Mouse (Mus musculus) G1E (cell line): Measurements from ENCODE around the gene Arsa. TPM values are rescaled to one million over a fixed set of nuclear protein-coding genes. Genes with fewer than 3 reads are reported as not detected.

Experiments used
- ATAC-seq: 2 replicates; pipeline ENCODE4 v1.8.0; 2016; ENCODE audit warnings: mild to moderate bottlenecking; ENCODE audit not compliant: insufficient number of reproducible peaks, poor library complexity, low FRiP score, severe bottlenecking; ENCODE audit errors: extremely low read depth
- DNase-seq: peaks from one replicate; pipeline ENCODE4 v3.0.0; 2012; ENCODE audit warnings: low spot score
- H3K27me3 ChIP-seq: 2 replicates; pipeline ENCODE4 v1.6.1; 2012; ENCODE audit warnings: mild to moderate bottlenecking, low read length, inconsistent platforms; ENCODE audit not compliant: insufficient read depth
- H3K36me3 ChIP-seq: replicated peaks from 2 replicates; pipeline ENCODE3; 2012; ENCODE audit warnings: mild to moderate bottlenecking, inconsistent platforms
- H3K4me1 ChIP-seq: 2 replicates; pipeline ENCODE4 v1.6.1; 2012; ENCODE audit warnings: low read depth, low read length, inconsistent platforms, mixed read lengths; ENCODE audit not compliant: insufficient read depth
- H3K4me3 ChIP-seq: 2 replicates; pipeline ENCODE4 v1.5.1; 2012; ENCODE audit warnings: low read depth, mild to moderate bottlenecking, inconsistent platforms, low read length, moderate library complexity, mixed read lengths
- H3K9me3 ChIP-seq: replicated peaks from 2 replicates; pipeline ENCODE4 v1.6.1; 2012; ENCODE audit warnings: inconsistent platforms
- CTCF ChIP-seq: IDR thresholded peaks from 2 replicates; pipeline ENCODE4 v1.5.1; 2012; ENCODE audit warnings: low read depth, low read length, inconsistent platforms, mixed read lengths
- GATA1 ChIP-seq: IDR thresholded peaks from 2 replicates; pipeline ENCODE4 v1.6.1; 2012; ENCODE audit warnings: borderline replicate concordance, low read length, inconsistent platforms, mixed read lengths
- GATA2 ChIP-seq: IDR thresholded peaks from 2 replicates; pipeline ENCODE4 v1.6.1; 2012; ENCODE audit warnings: low read depth, low read length, inconsistent platforms, borderline replicate concordance
- POLR2AphosphoS5 ChIP-seq: IDR thresholded peaks from 2 replicates; pipeline ENCODE4 v1.6.1; 2012; ENCODE audit warnings: low read depth, low read length, inconsistent platforms; ENCODE audit not compliant: insufficient replicate concordance
- TAL1 ChIP-seq: conservative IDR thresholded peaks from 2 replicates; pipeline ENCODE4 v1.6.1; 2012; ENCODE audit warnings: low read depth, low read length, inconsistent platforms, mixed read lengths
- polyA plus RNA-seq: library from polyadenylated mRNA; stranded (reverse); fragments of >175 nt; gene quantifications from 2 replicates; pipeline ENCODE4 v1.2.3, GENCODE M21; 2012
- total RNA-seq, 2 experiments: library from RNA; stranded (forward) in 1 of 2; stranded (reverse) in 1 of 2; fragments of 200-1000 nt in 1 of 2; fragments of >200 nt in 1 of 2; fragmentation: Nextera tagmentation in 1 of 2; gene quantifications; 2 replicates each; pipeline ENCODE4 v1.2.3; 2014 to 2017

Gene Arsa
- total and polyA plus RNA-seq, 3 experiments = 12.8 to 37.5 (median 21.1) TPM

GRCm38 (mm10) chr15:89463334-89464235, 13.6 kb downstream of the Arsa start:
- no peaks in the 10 kb centered on the region for H3K4me1 ChIP-seq
- DNase-seq = no peak
- no peaks in the 10 kb centered on the region for H3K36me3 ChIP-seq
- TF ChIP-seq GATA2 = no peak
- no peak for TF ChIP-seq TAL1
- TF ChIP-seq CTCF = no peak
- no peak for TF ChIP-seq POLR2AphosphoS5
- TF ChIP-seq GATA1 = no peak
- peaks cover 10% of the 10 kb centered on the region; the same call in 1 of the 2 replicates for H3K27me3 ChIP-seq
- H3K9me3 ChIP-seq = no peaks in the 10 kb centered on the region
- no peak for ATAC-seq
- H3K4me3 ChIP-seq = no peak overlapping the region

DNA sequence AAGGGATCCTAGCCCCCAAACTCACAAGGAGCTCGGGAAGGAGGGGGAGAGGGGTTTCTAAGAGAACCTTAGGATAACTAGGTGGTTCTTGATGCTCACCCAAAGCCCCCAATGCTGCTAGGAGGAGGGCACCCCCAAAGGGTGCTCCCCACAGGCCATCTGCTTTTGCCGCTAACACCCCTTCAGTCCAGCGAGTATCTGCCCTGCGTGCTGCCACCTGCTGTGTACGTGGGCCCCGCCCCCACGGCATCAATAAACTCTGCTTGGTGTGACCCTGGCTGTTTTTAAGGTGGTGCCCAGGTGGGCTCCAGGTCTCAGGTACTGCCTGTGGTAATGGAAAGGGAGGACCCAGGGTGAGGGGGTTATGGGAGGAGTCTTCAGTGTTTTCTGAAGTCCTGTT, 15.0 kb downstream of the Arsa start:
- H3K9me3 ChIP-seq = no peaks in the 10 kb centered on the region
- H3K4me1 ChIP-seq = no peaks in the 10 kb centered on the region
- DNase-seq = no peak
- no peaks in the 10 kb centered on the region for H3K36me3 ChIP-seq
- no peak for TF ChIP-seq GATA2
- no peak for TF ChIP-seq CTCF
- TF ChIP-seq POLR2AphosphoS5 = no peak
- no peak for TF ChIP-seq TAL1
- TF ChIP-seq GATA1 = no peak
- no peak overlapping the region for H3K4me3 ChIP-seq
- peaks cover 13% of the 10 kb centered on the region; the same call in 1 of the 2 replicates for H3K27me3 ChIP-seq
- no peak for ATAC-seq

GRCm38 (mm10) chr15:89461321-89461720, 15.9 kb downstream of the Arsa start:
- Histone ChIP-seq H3K4me3 (no peak overlapping the region), H3K4me1 (no peaks in the 10 kb centered on the region), H3K36me3 (no peaks in the 10 kb centered on the region), H3K9me3 (no peaks in the 10 kb centered on the region), H3K27me3 (peaks cover 13% of the 10 kb centered on the region; the same call in 1 of the 2 replicates)
- no peak for TF ChIP-seq GATA1
- no peak for TF ChIP-seq TAL1
- TF ChIP-seq GATA2 = no peak
- no peak for TF ChIP-seq CTCF
- TF ChIP-seq POLR2AphosphoS5 = no peak
- DNase-seq (no peak), ATAC-seq (no peak)

DNA sequence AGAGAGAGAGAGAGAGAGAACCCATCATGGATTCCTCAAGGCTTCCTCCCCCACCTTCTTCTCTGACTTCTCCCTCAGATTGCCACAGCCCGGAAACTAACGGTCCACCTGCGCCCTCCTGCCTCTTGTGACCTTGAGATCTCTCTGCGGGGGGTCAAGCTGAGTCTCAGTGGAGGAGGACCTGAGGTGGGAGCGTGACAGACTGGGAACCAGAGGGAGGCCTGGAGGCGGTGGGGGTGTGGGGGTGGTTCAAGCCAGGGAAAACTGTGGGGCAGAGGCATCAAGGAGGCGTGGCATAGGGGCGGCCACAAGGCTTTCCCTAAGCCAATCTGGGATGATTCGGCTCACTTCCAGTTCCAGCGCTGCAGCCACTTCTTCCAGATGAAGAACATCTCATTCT, 16.9 kb downstream of the Arsa start:
- H3K4me3 ChIP-seq = no peak overlapping the region
- H3K4me1 ChIP-seq = no peaks in the 10 kb centered on the region
- TF ChIP-seq POLR2AphosphoS5 (no peak), TAL1 (no peak), CTCF (no peak), GATA2 (no peak), GATA1 (no peak)
- H3K27me3 ChIP-seq = peaks cover 13% of the 10 kb centered on the region; the same call in 1 of the 2 replicates
- DNase-seq = no peak
- no peaks in the 10 kb centered on the region for H3K9me3 ChIP-seq
- no peaks in the 10 kb centered on the region for H3K36me3 ChIP-seq
- no peak for ATAC-seq

- H3K36me3 ChIP-seq = no peaks in the 10 kb centered on the region
- peaks cover 13% of the 10 kb centered on the region; the same call in 1 of the 2 replicates for H3K27me3 ChIP-seq
- no peak overlapping the region for H3K4me3 ChIP-seq
- H3K9me3 ChIP-seq = no peaks in the 10 kb centered on the region
- DNase-seq (no peak), ATAC-seq (no peak)
- TF ChIP-seq POLR2AphosphoS5 = no peak
- TF ChIP-seq GATA2 = no peak
- TF ChIP-seq CTCF = no peak
- no peak for TF ChIP-seq TAL1
- no peaks in the 10 kb centered on the region for H3K4me1 ChIP-seq
These were observed 17.4 kb downstream of the Arsa start for GRCm38 (mm10) chr15:89459821-89460220.

DNA sequence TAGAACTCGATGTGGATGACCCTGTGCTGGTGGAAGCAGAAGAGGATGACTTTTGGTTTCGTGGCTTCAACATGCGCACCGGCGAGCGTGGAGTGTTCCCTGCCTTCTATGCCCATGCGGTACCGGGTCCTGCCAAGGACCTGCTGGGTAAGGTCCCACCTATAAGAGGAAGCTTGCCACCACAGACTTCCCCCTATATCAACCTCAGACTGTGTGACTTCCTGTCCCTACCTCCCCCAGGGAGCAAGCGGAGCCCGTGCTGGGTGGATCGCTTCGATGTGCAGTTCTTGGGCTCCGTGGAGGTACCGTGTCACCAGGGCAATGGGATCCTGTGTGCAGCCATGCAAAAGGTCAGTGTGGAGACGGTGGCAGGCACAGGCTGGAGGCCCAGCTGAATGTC, 18.3 kb downstream of the Arsa start:
- no peak for TF ChIP-seq GATA1
- no peak for TF ChIP-seq CTCF
- TF ChIP-seq POLR2AphosphoS5 = no peak
- no peak for TF ChIP-seq GATA2
- no peak for TF ChIP-seq TAL1
- ATAC-seq (no peak), DNase-seq (no peak)
- H3K9me3 ChIP-seq = peaks cover 3% of the 10 kb centered on the region
- no peaks in the 10 kb centered on the region for H3K36me3 ChIP-seq
- peaks cover 13% of the 10 kb centered on the region; the same call in 1 of the 2 replicates for H3K27me3 ChIP-seq
- no peaks in the 10 kb centered on the region for H3K4me1 ChIP-seq
- no peak overlapping the region for H3K4me3 ChIP-seq
